Mouse (Mus musculus) kidney, adult 2 months (tissue): ENCODE results near the gene Usb1. TPM values are rescaled to one million over a fixed set of nuclear protein-coding genes. Genes with fewer than 3 reads are reported as not detected.

Experiments
- DNase-seq: peaks from one replicate; pipeline ENCODE4 v3.0.0; 2021
- H3K27ac ChIP-seq: fragments of 200-500 bp; 2 replicates; pipeline ENCODE4 v1.5.1; 2012; ENCODE audit warnings: low read depth, low read length, control low read depth, inconsistent platforms; ENCODE audit not compliant: insufficient read depth
- H3K27me3 ChIP-seq: fragments of 200-500 bp; replicated peaks from 2 replicates; pipeline ENCODE4 v1.6.1; 2012; ENCODE audit warnings: mild to moderate bottlenecking, moderate library complexity, low read length, inconsistent platforms; ENCODE audit not compliant: control insufficient read depth, insufficient read depth
- H3K36me3 ChIP-seq: fragments of 200-500 bp; 2 replicates; pipeline ENCODE4 v1.6.1; 2012; ENCODE audit warnings: mild to moderate bottlenecking, moderate library complexity, low read length, inconsistent platforms; ENCODE audit not compliant: control insufficient read depth, insufficient read depth
- H3K4me1 ChIP-seq: fragments of 200-500 bp; 2 replicates; pipeline ENCODE4 v1.6.1; 2011; ENCODE audit warnings: low read length; ENCODE audit not compliant: control insufficient read depth, insufficient read depth
- H3K4me3 ChIP-seq: fragments of 200-500 bp; 2 replicates; pipeline ENCODE4 v1.5.1; 2011; ENCODE audit warnings: mild to moderate bottlenecking, low read depth, low read length, control low read depth; ENCODE audit not compliant: insufficient read depth
- CTCF ChIP-seq: fragments of 200-500 bp; conservative IDR thresholded peaks from 2 replicates; pipeline ENCODE4 v1.5.1; 2011; ENCODE audit warnings: low read depth, mild to moderate bottlenecking, control low read depth, low read length, moderate library complexity, mixed read lengths; ENCODE audit not compliant: insufficient read depth, insufficient read length
- POLR2A ChIP-seq: fragments of 200-500 bp; IDR thresholded peaks from one replicate; pipeline ENCODE4 v1.6.1; 2011; ENCODE audit warnings: low read depth, low read length, control low read depth
- WGBS: fragments of 180-500 bp; shearing (Covaris S2); methylation state at CpG from one replicate; pipeline ENCODE4 v1.1.7; 2018; 5-methylcytosine and 5-hydroxymethylcytosine counted together
- polyA plus RNA-seq: library from polyadenylated mRNA; depleted of rRNA; stranded (reverse); fragments of >200 nt; gene quantifications from 2 replicates; pipeline ENCODE4 v1.2.3, GENCODE M21; 2012

Gene Usb1
- polyA plus RNA-seq, 1 experiment: 29.8 TPM

DNA sequence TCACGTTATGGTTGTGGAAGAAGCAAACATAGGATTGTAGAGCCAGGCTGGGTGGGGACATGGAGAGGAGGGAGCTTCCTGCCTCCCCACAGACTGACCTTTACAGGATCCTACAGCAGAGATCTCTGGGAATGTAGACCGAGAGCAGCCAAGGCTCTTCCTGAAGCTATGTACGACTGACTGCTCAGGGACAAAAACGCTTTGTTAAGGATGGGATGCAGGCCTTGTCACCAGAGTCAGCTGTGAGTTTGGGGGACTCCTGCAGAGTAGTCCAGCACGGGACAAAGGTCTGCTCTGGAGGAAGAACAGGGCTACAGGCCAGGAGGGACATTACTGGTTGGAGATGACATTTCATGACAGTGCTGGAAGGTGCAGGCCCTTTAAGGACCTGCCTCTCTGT lies 7.4 kb upstream of the Usb1 start:
- Histone ChIP-seq H3K4me1 (0 out of 2 replicates have a peak, but pooled peaks cover 5% of the 10 kb centered on the region), H3K4me3 (no peak overlapping the region), H3K27ac (no peak overlapping the region), H3K36me3 (no peaks in the 10 kb centered on the region), H3K27me3 (no peaks in the 10 kb centered on the region)
- DNase-seq: no peak
- TF ChIP-seq CTCF: no peak
- no peak for TF ChIP-seq POLR2A
- 51% methylated on average over 5 of the region's 5 CpGs for WGBS

DNA sequence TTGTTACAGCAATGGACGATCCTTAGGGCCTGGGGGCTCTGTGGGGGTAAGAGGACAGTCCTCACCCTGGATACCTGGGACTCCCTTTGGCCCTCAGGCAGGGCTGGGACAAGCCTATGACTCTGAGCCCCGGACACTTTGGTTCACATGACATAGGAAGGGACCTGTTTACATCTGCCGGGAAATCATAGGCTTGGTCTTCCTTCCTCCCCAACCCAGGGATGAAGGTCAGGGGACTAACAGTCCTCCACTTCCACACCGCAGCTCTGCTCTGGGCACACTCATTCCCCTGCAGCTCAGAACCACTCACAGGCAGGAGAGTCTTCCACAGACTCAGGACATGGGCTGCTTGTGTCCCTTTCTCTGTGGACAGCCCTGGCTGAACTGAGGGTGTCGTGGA lies 5.3 kb upstream of the Usb1 start:
- WGBS: 69% methylated on average over 5 of the region's 5 CpGs
- no peak for TF ChIP-seq POLR2A
- no peak for TF ChIP-seq CTCF
- DNase-seq: no peak
- Histone ChIP-seq H3K36me3 (no peaks in the 10 kb centered on the region), H3K4me3 (no peak overlapping the region), H3K4me1 (peaks cover 3% of the 10 kb centered on the region; the same call in 1 of the 2 replicates), H3K27ac (no peak overlapping the region), H3K27me3 (no peaks in the 10 kb centered on the region)

DNA sequence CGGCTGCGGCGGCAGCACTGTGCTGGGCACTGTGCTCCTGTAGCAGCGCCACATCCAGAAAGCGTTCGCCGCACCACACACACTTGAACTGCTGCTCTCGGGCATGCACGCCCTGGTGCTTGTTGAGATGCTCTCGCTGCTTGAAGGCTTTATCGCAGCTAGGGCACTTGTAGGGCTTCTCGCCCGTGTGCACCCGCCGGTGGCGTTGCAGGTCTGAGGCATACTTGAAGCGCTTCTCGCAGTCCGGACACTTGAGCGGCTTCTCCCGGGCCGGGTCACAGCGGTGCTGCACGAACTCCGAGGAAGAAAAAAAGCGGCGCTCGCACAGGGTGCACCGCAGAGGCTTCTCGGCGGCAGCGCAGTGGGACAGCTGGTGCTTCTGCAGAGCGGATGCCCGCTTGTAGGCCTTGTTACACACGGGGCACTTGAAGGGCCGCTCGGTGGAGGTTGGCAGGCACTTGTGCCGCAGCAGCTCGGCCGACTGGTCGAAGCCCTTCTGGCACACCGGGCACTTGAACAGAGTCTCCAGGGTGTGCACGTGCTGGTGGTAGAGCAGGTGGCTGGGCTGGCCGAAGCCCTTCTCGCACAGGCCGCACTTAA lies 4.1 kb upstream of the Usb1 start:
- Histone ChIP-seq H3K4me3 (no peak overlapping the region), H3K4me1 (peaks cover 5% of the 10 kb centered on the region; the same call in 1 of the 2 replicates), H3K27me3 (no peaks in the 10 kb centered on the region), H3K27ac (no peak overlapping the region), H3K36me3 (no peaks in the 10 kb centered on the region)
- 92% methylated on average over 46 of the region's 46 CpGs for WGBS
- no peak for DNase-seq
- TF ChIP-seq CTCF (no peak), POLR2A (no peak)

DNA sequence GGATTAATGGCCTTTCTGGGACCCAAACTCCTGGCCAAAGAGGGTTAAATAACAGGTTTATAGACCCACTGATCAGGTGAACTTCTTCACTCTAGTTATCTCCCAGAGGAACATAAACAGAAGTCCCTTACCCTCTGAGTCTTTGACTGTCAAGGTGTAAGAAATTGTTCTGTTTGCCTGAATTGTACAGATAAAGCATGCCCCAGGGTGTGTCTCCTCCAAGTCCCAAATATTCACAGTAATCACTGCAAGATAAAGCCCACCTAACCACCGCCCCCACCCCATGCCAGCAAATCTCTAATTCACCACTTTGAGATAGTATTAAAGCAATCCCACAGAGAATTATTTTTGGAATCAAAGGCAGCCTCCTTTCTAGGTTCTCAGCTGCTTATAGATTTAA lies 1.7 kb upstream of the Usb1 start:
- H3K27me3 ChIP-seq: no peaks in the 10 kb centered on the region
- H3K4me3 ChIP-seq: no peak overlapping the region
- TF ChIP-seq CTCF (no peak), POLR2A (no peak)
- 76% methylated on average over 1 of the region's 1 CpGs for WGBS
- H3K4me1 ChIP-seq: peaks cover 7% of the 10 kb centered on the region; the same call in 1 of the 2 replicates
- DNase-seq: no peak
- H3K27ac ChIP-seq: no peak overlapping the region
- no peaks in the 10 kb centered on the region for H3K36me3 ChIP-seq

DNA sequence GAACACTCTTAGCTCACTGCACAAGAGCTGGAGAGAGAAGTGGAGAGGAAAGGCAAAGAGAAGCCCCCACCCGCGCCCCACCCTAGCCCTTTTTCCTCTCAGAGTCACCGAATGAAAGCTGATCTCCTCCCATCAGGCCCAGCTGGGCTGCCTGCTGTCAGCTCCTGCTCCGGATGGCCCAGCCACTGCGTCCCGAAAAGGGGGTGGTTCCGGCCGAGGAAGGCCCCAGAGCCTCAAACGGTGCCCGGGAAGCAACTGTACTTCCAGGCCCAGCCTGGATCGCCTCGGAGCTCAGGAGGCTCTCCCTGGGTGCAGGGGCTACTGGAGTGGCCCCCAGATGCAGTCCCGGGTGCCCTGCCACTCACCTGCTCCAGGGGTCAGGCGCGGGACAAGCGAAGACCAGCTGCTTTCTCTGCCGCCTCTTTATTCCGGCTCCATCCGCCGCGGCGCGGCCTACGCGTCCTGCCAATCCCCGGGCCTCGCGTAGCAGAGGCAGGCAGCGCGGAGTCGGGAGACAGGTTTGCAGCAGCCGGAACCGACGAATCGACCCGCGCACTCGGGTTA lies 846 bp upstream of the Usb1 start:
- H3K4me3 ChIP-seq: peak overlapping the region; percentile 72
- no peak for DNase-seq
- TF ChIP-seq POLR2A: no peak
- no peak for TF ChIP-seq CTCF
- no peaks in the 10 kb centered on the region for H3K36me3 ChIP-seq
- WGBS: under 1% methylated on average over 38 of the region's 38 CpGs
- H3K27ac ChIP-seq: peak overlapping the region; percentile 72
- no peaks in the 10 kb centered on the region for H3K27me3 ChIP-seq
- peaks cover 7% of the 10 kb centered on the region; the same call in 1 of the 2 replicates for H3K4me1 ChIP-seq

DNA sequence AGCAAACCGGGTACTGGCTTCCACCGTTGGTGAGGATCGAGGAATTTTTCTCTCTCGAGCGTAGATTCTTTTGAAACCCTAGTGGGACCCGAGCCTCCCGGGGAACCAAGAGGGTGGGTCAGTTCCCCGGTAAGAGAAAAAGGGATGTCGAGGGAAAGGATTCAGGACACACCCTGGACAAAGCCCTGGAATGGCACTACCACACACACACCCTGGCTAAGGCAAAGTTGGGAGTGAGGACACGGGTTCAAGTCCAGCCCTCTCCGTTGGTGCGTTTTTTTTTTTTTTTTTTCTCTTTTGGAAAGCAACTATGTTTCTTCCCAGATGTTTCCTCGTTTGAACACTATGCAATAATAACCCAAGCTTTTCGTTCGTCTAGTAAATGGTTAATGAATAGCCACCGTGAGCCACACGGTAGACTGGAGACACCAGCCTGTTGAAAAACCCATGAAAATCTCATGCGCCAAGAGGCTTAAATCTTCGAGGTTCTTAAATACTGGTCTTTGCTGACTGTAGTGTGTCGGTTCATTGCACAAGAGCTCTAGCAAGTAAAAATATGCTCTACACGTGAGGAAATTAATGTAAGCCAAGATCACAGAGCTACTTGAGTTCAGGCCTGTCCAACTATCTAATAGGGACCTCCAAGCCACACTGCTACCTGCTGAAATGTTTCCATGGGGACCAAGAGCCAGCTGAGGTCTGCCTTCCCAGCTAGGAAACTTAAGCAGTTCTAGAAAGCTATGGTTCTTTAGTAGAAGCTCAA lies 534 bp downstream of the Usb1 start:
- peak overlapping the region; percentile 72 for H3K4me3 ChIP-seq
- TF ChIP-seq CTCF (no peak), POLR2A (no peak)
- peak overlapping the region; percentile 52 for H3K27ac ChIP-seq
- H3K4me1 ChIP-seq: peaks cover 7% of the 10 kb centered on the region; the same call in 1 of the 2 replicates
- 5% methylated on average over 21 of the region's 21 CpGs for WGBS
- no peaks in the 10 kb centered on the region for H3K27me3 ChIP-seq
- DNase-seq: peak; percentile 70
- H3K36me3 ChIP-seq: no peaks in the 10 kb centered on the region

DNA sequence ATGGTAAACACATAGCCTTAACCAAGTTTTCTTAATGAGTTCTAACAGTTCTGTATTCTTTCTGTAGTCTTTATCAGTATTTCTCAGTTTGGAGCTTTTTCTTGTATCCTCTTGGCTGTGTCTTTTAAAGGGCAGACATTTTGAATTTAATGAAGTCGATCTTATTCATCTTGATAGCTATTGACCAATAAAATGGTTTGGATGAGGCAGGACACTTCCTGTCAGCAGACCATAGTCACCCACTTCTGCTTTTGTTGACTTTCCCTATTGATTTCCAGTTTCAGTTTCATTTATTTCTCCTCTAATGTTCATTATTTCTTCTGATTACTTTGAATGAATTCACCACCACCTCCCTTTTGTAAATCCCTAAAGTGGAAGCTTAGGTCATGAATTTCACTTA lies 3.6 kb downstream of the Usb1 start:
- TF ChIP-seq CTCF (no peak), POLR2A (no peak)
- Histone ChIP-seq H3K27ac (no peak overlapping the region), H3K4me1 (peaks cover 7% of the 10 kb centered on the region; the same call in 1 of the 2 replicates), H3K27me3 (no peaks in the 10 kb centered on the region), H3K4me3 (no peak overlapping the region), H3K36me3 (no peaks in the 10 kb centered on the region)
- WGBS: 90% methylated on average over 1 of the region's 1 CpGs
- DNase-seq: no peak
